Mouse (Mus musculus): Measurements from ENCODE around the gene Llgl2. TPM values are rescaled to one million over a fixed set of nuclear protein-coding genes. Genes with fewer than 3 reads are reported as not detected.

Gene Llgl2
- polyA plus RNA-seq, 1 experiment from 2014 or later, result 66.0 TPM

DNA sequence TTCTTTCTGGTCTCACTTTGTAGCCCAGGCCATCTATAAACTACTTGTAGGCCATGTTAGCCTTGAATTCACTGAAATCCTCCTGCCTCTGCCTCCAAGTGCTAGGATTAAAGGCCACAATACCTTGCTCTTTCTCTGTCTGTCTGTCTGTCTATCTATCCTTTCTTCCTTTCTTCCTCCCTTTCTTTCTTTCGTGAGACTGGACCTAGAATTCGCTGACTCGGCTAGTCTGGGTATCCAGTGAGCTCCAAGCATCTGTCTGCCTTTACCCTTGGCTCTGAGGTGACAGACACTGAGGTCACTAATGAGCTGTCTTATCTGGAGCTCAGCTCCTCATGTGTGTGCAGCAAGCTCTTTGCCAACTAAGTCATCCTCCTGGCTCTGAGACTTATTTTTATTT, 52.1 kb downstream of the Llgl2 start:
- DNase-seq (ENCODE audit: low spot score) (no peak), ATAC-seq (no peak)
- H3K27me3 ChIP-seq (replicated peaks; ENCODE audit: insufficient read depth, low read length), result no peaks in the 10 kb centered on the region
- WGBS, result 77% methylated on average over 3 of the region's 3 CpGs
- H3K27ac ChIP-seq (ENCODE audit: low read length), result no peak overlapping the region
- H3K4me1 ChIP-seq (ENCODE audit: insufficient read depth, low read depth, low read length), result no peaks in the 10 kb centered on the region
- H3K9me3 ChIP-seq (ENCODE audit: low read length), result no peaks in the 10 kb centered on the region
- H3K4me3 ChIP-seq (ENCODE audit: low read depth, low read length), result no peak overlapping the region
- H3K9ac ChIP-seq (replicated peaks; ENCODE audit: low read depth), result no peak overlapping the region
- H3K4me2 ChIP-seq (replicated peaks; ENCODE audit: low read depth, low read length), result no peak overlapping the region
- no peak for TF ChIP-seq EP300 (IDR thresholded peaks at IDR 0.05)
- TF ChIP-seq CTCF (IDR thresholded peaks at IDR 0.05), result no peak
- H3K36me3 ChIP-seq (ENCODE audit: insufficient read depth, low read length), result no peaks in the 10 kb centered on the region

DNA sequence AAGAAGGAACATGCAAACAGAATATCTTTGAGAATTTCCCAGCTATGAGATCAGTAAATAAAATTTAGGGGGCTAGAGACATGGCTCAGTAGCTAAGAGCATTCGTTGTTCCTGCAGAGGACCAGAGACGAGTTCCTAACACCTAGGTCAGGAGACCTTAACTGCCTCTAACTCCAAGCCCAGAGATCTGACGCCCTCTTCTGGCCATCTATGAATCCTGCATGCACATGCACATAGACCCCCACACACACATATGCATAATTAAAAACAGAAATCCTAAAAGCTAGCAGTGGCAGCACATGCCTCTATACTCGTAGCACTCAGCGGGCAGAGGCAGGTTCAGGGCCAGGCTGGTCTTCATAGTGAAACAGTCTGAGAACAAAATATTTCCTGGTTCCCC, 52.6 kb downstream of the Llgl2 start:
- no peaks in the 10 kb centered on the region for H3K9me3 ChIP-seq (ENCODE audit: low read length)
- WGBS, result 80% methylated on average over 5 of the region's 5 CpGs
- no peaks in the 10 kb centered on the region for H3K27me3 ChIP-seq (replicated peaks; ENCODE audit: insufficient read depth, low read length)
- H3K4me1 ChIP-seq (ENCODE audit: insufficient read depth, low read depth, low read length), result no peaks in the 10 kb centered on the region
- no peak overlapping the region for H3K9ac ChIP-seq (replicated peaks; ENCODE audit: low read depth)
- no peak overlapping the region for H3K27ac ChIP-seq (ENCODE audit: low read length)
- DNase-seq (ENCODE audit: low spot score) (no peak), ATAC-seq (no peak)
- H3K36me3 ChIP-seq (ENCODE audit: insufficient read depth, low read length), result no peaks in the 10 kb centered on the region
- no peak overlapping the region for H3K4me2 ChIP-seq (replicated peaks; ENCODE audit: low read depth, low read length)
- TF ChIP-seq CTCF (IDR thresholded peaks at IDR 0.05) (peak; percentile 26), EP300 (IDR thresholded peaks at IDR 0.05) (no peak)
- H3K4me3 ChIP-seq (ENCODE audit: low read depth, low read length), result no peak overlapping the region

DNA sequence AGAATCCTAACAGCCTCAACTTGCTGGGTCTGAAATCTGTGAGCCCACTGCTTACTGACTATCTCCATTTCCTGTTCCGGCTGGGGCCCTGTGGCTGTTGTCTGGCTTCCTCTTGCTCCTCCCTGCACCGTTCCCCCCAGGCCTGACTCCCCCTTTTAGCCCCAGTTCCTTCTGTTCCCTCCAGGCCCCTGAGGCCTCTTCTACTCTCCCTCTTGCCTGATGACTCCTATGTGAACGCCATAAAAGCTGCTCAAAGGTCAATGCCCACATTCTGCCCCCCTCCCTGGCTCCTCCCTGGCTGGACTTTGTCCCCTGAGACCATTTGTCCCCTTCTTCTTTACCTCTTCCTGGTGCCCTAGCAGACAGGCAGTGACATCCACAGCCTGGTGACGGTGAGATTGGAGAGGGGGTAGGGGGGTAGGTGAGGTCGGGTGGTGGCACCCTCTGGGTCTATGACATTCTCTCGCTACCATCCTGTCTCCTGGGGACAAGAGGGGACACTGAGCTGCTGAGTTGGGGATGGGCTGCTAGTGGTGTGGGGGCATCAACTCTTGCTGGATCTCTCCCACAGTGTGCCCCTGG, 53.4 kb downstream of the Llgl2 start:
- no peaks in the 10 kb centered on the region for H3K27me3 ChIP-seq (replicated peaks; ENCODE audit: insufficient read depth, low read length)
- H3K36me3 ChIP-seq (ENCODE audit: insufficient read depth, low read length), result no peaks in the 10 kb centered on the region
- H3K4me1 ChIP-seq (ENCODE audit: insufficient read depth, low read depth, low read length), result no peaks in the 10 kb centered on the region
- H3K27ac ChIP-seq (ENCODE audit: low read length), result no peak overlapping the region
- H3K9me3 ChIP-seq (ENCODE audit: low read length), result no peaks in the 10 kb centered on the region
- DNase-seq (ENCODE audit: low spot score) (no peak), ATAC-seq (no peak)
- no peak for TF ChIP-seq EP300 (IDR thresholded peaks at IDR 0.05)
- TF ChIP-seq CTCF (IDR thresholded peaks at IDR 0.05), result no peak
- H3K4me2 ChIP-seq (replicated peaks; ENCODE audit: low read depth, low read length), result no peak overlapping the region
- WGBS, result 53% methylated on average over 6 of the region's 6 CpGs
- H3K9ac ChIP-seq (replicated peaks; ENCODE audit: low read depth), result no peak overlapping the region
- no peak overlapping the region for H3K4me3 ChIP-seq (ENCODE audit: low read depth, low read length)

- Histone ChIP-seq H3K9me3 (ENCODE audit: low read length) (no peaks in the 10 kb centered on the region), H3K4me3 (ENCODE audit: low read depth, low read length) (no peak overlapping the region), H3K27me3 (replicated peaks; ENCODE audit: insufficient read depth, low read length) (no peaks in the 10 kb centered on the region), H3K27ac (ENCODE audit: low read length) (no peak overlapping the region), H3K4me1 (ENCODE audit: insufficient read depth, low read depth, low read length) (no peaks in the 10 kb centered on the region), H3K4me2 (replicated peaks; ENCODE audit: low read depth, low read length) (no peak overlapping the region), H3K9ac (replicated peaks; ENCODE audit: low read depth) (no peak overlapping the region), H3K36me3 (ENCODE audit: insufficient read depth, low read length) (no peaks in the 10 kb centered on the region)
- TF ChIP-seq CTCF (IDR thresholded peaks at IDR 0.05), result no peak
- ATAC-seq (no peak), DNase-seq (ENCODE audit: low spot score) (no peak)
- 73% methylated on average over 8 of the region's 8 CpGs for WGBS
Observed at GRCm38 (mm10) chr11:115878071-115878470, 54.2 kb downstream of the Llgl2 start.

GRCm38 (mm10) chr11:115881002-115881401, 57.2 kb downstream of the Llgl2 start:
- Histone ChIP-seq H3K4me2 (replicated peaks; ENCODE audit: low read depth, low read length) (no peak overlapping the region), H3K9me3 (ENCODE audit: low read length) (no peaks in the 10 kb centered on the region), H3K4me1 (ENCODE audit: insufficient read depth, low read depth, low read length) (no peaks in the 10 kb centered on the region), H3K27ac (ENCODE audit: low read length) (no peak overlapping the region), H3K36me3 (ENCODE audit: insufficient read depth, low read length) (no peaks in the 10 kb centered on the region), H3K4me3 (ENCODE audit: low read depth, low read length) (no peak overlapping the region), H3K27me3 (replicated peaks; ENCODE audit: insufficient read depth, low read length) (no peaks in the 10 kb centered on the region), H3K9ac (replicated peaks; ENCODE audit: low read depth) (no peak overlapping the region)
- WGBS, result 28% methylated on average over 5 of the region's 5 CpGs
- no peak for DNase-seq (ENCODE audit: low spot score)
- no peak for TF ChIP-seq EP300 (IDR thresholded peaks at IDR 0.05)
- TF ChIP-seq CTCF (IDR thresholded peaks at IDR 0.05), result peak; percentile 87
- no peak for ATAC-seq

- Histone ChIP-seq H3K36me3 (ENCODE audit: insufficient read depth, low read length) (no peaks in the 10 kb centered on the region), H3K4me2 (replicated peaks; ENCODE audit: low read depth, low read length) (no peak overlapping the region), H3K27me3 (replicated peaks; ENCODE audit: insufficient read depth, low read length) (no peaks in the 10 kb centered on the region), H3K9me3 (ENCODE audit: low read length) (no peaks in the 10 kb centered on the region), H3K4me3 (ENCODE audit: low read depth, low read length) (no peak overlapping the region), H3K27ac (ENCODE audit: low read length) (no peak overlapping the region), H3K9ac (replicated peaks; ENCODE audit: low read depth) (no peak overlapping the region), H3K4me1 (ENCODE audit: insufficient read depth, low read depth, low read length) (no peaks in the 10 kb centered on the region)
- DNase-seq (ENCODE audit: low spot score), result no peak
- TF ChIP-seq EP300 (IDR thresholded peaks at IDR 0.05), result no peak
- TF ChIP-seq CTCF (IDR thresholded peaks at IDR 0.05), result no peak
- ATAC-seq, result no peak
- WGBS, result 19% methylated on average over 16 of the region's 17 CpGs
Observed at GRCm38 (mm10) chr11:115883251-115883650, 59.4 kb downstream of the Llgl2 start.

- Histone ChIP-seq H3K9me3 (ENCODE audit: low read length) (no peaks in the 10 kb centered on the region), H3K4me3 (ENCODE audit: low read depth, low read length) (no peak overlapping the region), H3K27me3 (replicated peaks; ENCODE audit: insufficient read depth, low read length) (no peaks in the 10 kb centered on the region), H3K9ac (replicated peaks; ENCODE audit: low read depth) (no peak overlapping the region), H3K36me3 (ENCODE audit: insufficient read depth, low read length) (no peaks in the 10 kb centered on the region), H3K27ac (ENCODE audit: low read length) (no peak overlapping the region), H3K4me2 (replicated peaks; ENCODE audit: low read depth, low read length) (no peak overlapping the region), H3K4me1 (ENCODE audit: insufficient read depth, low read depth, low read length) (no peaks in the 10 kb centered on the region)
- no peak for DNase-seq (ENCODE audit: low spot score)
- ATAC-seq, result no peak
- TF ChIP-seq CTCF (IDR thresholded peaks at IDR 0.05) (no peak), EP300 (IDR thresholded peaks at IDR 0.05) (no peak)
- WGBS, result 88% methylated on average over 3 of the region's 3 CpGs
Observed at GRCm38 (mm10) chr11:115884361-115884760, 60.5 kb downstream of the Llgl2 start.
